Mouse (Mus musculus): ENCODE results near the gene Tmem205. TPM values are rescaled to one million over a fixed set of nuclear protein-coding genes. Genes with fewer than 3 reads are reported as not detected.

The Tmem205 gene
- total RNA-seq, 2 experiments from 2014 or later: 31.2 to 35.1 TPM

GRCm38 (mm10) chr9:21948790-21949189 lies 21.4 kb upstream of the Tmem205 start:
- no peak for DNase-seq (ENCODE audit: extremely low spot score in 1 of 2, low spot score in 2 of 2)
- intact Hi-C loops (cut with DNase I): no loop called here

- intact Hi-C loops (cut with DNase I): no loop called here
- DNase-seq (ENCODE audit: extremely low spot score in 1 of 2, low spot score in 2 of 2): no peak
These were observed 20.8 kb upstream of the Tmem205 start for GRCm38 (mm10) chr9:21948146-21948545.

- DNase-seq (ENCODE audit: extremely low spot score in 1 of 2, low spot score in 2 of 2): no peak
- intact Hi-C loops (cut with DNase I): no loop called here
These were observed 20.3 kb upstream of the Tmem205 start for GRCm38 (mm10) chr9:21947540-21948130.

GRCm38 (mm10) chr9:21944267-21944666 lies 16.9 kb upstream of the Tmem205 start:
- intact Hi-C loops (cut with DNase I): no loop called here

GRCm38 (mm10) chr9:21943638-21944037 lies 16.3 kb upstream of the Tmem205 start:
- intact Hi-C loops (cut with DNase I): no loop called here
- no peak for DNase-seq (ENCODE audit: extremely low spot score in 1 of 2, low spot score in 2 of 2)

More at GRCm38 (mm10) chr9:21944267-21944666, 16.9 kb upstream of the Tmem205 start:
- peak in 1 of 2 experiments; percentile 55 for DNase-seq (ENCODE audit: extremely low spot score in 1 of 2, low spot score in 2 of 2)

GRCm38 (mm10) chr9:21943046-21943445 lies 15.7 kb upstream of the Tmem205 start:
- intact Hi-C loops (cut with DNase I): no loop called here
- no peak for DNase-seq (ENCODE audit: extremely low spot score in 1 of 2, low spot score in 2 of 2)

- no peak for DNase-seq (ENCODE audit: extremely low spot score in 1 of 2, low spot score in 2 of 2)
These were observed 11.0 kb upstream of the Tmem205 start for GRCm38 (mm10) chr9:21938234-21938855.

GRCm38 (mm10) chr9:21937711-21938175 lies 10.4 kb upstream of the Tmem205 start:
- intact Hi-C loops (cut with DNase I): no loop called here

More at GRCm38 (mm10) chr9:21938234-21938855, 11.0 kb upstream of the Tmem205 start:
- intact Hi-C loops (cut with DNase I): no loop called here

GRCm38 (mm10) chr9:21936692-21937570 lies 9.6 kb upstream of the Tmem205 start, which contains the start of gene Plppr2:
Plppr2 (plus strand) TSS chr9:21937033.
- peak; percentile 97 to 99 for DNase-seq (ENCODE audit: extremely low spot score in 1 of 2, low spot score in 2 of 2)
- intact Hi-C loops (cut with DNase I): no loop called here

More at GRCm38 (mm10) chr9:21937711-21938175, 10.4 kb upstream of the Tmem205 start:
- DNase-seq (ENCODE audit: extremely low spot score in 1 of 2, low spot score in 2 of 2): no peak

GRCm38 (mm10) chr9:21935466-21936131 lies 8.2 kb upstream of the Tmem205 start:
- no peak for DNase-seq (ENCODE audit: extremely low spot score in 1 of 2, low spot score in 2 of 2)
- intact Hi-C loops (cut with DNase I): no loop called here

- DNase-seq (ENCODE audit: extremely low spot score in 1 of 2, low spot score in 2 of 2): no peak
- intact Hi-C loops (cut with DNase I): no loop called here
These were observed 6.7 kb upstream of the Tmem205 start for GRCm38 (mm10) chr9:21934021-21934420.

GRCm38 (mm10) chr9:21932445-21933137 lies 5.2 kb upstream of the Tmem205 start:
- no peak for DNase-seq (ENCODE audit: extremely low spot score in 1 of 2, low spot score in 2 of 2)
- intact Hi-C loops (cut with DNase I): no loop called here

GRCm38 (mm10) chr9:21932006-21932405 lies 4.7 kb upstream of the Tmem205 start:
- intact Hi-C loops (cut with DNase I): no loop called here

GRCm38 (mm10) chr9:21929208-21929607 lies 1.9 kb upstream of the Tmem205 start:
- intact Hi-C loops (cut with DNase I): no loop called here
- no peak for DNase-seq (ENCODE audit: extremely low spot score in 1 of 2, low spot score in 2 of 2)

More at GRCm38 (mm10) chr9:21932006-21932405, 4.7 kb upstream of the Tmem205 start:
- DNase-seq (ENCODE audit: extremely low spot score in 1 of 2, low spot score in 2 of 2): no peak

GRCm38 (mm10) chr9:21926784-21927183 lies 572 bp downstream of the Tmem205 start:
- intact Hi-C loops (cut with DNase I): no loop called here
- DNase-seq (ENCODE audit: extremely low spot score in 1 of 2, low spot score in 2 of 2): no peak

GRCm38 (mm10) chr9:21926155-21926554 lies 1.2 kb downstream of the Tmem205 start:
- no peak for DNase-seq (ENCODE audit: extremely low spot score in 1 of 2, low spot score in 2 of 2)
- intact Hi-C loops (cut with DNase I): no loop called here

- DNase-seq (ENCODE audit: extremely low spot score in 1 of 2, low spot score in 2 of 2): no peak
- intact Hi-C loops (cut with DNase I): no loop called here
These were observed 1.9 kb downstream of the Tmem205 start for GRCm38 (mm10) chr9:21925506-21925905.

- intact Hi-C loops (cut with DNase I): no loop called here
- DNase-seq (ENCODE audit: extremely low spot score in 1 of 2, low spot score in 2 of 2): no peak
These were observed 2.3 kb downstream of the Tmem205 start for GRCm38 (mm10) chr9:21925034-21925433.

Measured in left cerebral cortex, postnatal 10 days (tissue).